Mouse (Mus musculus): ENCODE measurements around the gene Zfp866.

DNA sequence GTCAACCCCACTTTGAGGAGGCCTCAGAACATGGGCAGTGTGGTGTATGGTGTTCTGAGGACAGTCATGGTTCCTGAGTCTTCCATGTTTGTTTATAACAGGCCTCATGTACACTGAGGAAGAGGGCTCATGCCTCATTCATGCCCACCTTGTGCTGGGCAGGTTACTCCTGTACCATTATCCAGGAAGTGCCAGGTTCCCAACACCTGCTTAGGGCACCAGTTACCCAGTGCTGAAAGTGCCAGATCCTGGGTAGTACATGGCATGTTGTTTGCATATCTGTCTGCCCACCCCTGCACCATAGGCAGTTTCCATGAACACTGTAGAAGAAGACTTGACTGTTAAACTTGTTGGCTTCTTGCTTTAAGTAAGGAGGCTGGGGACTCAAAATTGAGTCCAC is 11.2 kb upstream of the Zfp866 start:
- TF ChIP-seq E2F4 (IDR thresholded peaks at IDR 0.05; ENCODE audit: insufficient read depth) (no peak), MAX (IDR thresholded peaks at IDR 0.05; ENCODE audit: low read depth) (no peak), POLR2A (IDR thresholded peaks at IDR 0.05; ENCODE audit: insufficient read length, low read depth) (no peak), SRF (IDR thresholded peaks at IDR 0.05; ENCODE audit: control insufficient read depth, insufficient read length, low read depth) (no peak), TCF12 (IDR thresholded peaks at IDR 0.05; ENCODE audit: insufficient read depth, poor library complexity, severe bottlenecking) (no peak)

Data from myocyte (in vitro differentiated cells).